Mouse (Mus musculus) erythroblast, embryonic 14.5 days (primary cell): ENCODE results near the gene Zbp1. TPM values are rescaled to one million over a fixed set of nuclear protein-coding genes. Genes with fewer than 3 reads are reported as not detected.

ENCODE experiments used
- H3K27me3 ChIP-seq: 2 replicates; pipeline ENCODE4 v1.6.1; 2012; ENCODE audit warnings: inconsistent platforms; ENCODE audit not compliant: control insufficient read depth
- H3K36me3 ChIP-seq: 2 replicates; pipeline ENCODE4 v1.6.1; 2012; ENCODE audit warnings: mild to moderate bottlenecking, inconsistent platforms; ENCODE audit not compliant: control insufficient read depth
- H3K4me1 ChIP-seq: 2 replicates; pipeline ENCODE4 v1.6.1; 2012; ENCODE audit warnings: inconsistent platforms; ENCODE audit not compliant: control insufficient read depth
- H3K4me3 ChIP-seq: replicated peaks from 2 replicates; pipeline ENCODE3; 2012; ENCODE audit warnings: moderate library complexity, mild to moderate bottlenecking, inconsistent platforms
- H3K9me3 ChIP-seq: 2 replicates; pipeline ENCODE4 v1.6.1; 2012; ENCODE audit warnings: low read length, inconsistent platforms, mixed read lengths; ENCODE audit not compliant: control insufficient read depth
- GATA1 ChIP-seq: IDR thresholded peaks from 2 replicates; pipeline ENCODE4 v1.6.1; 2012; ENCODE audit warnings: low read length, inconsistent platforms, mixed read lengths
- TAL1 ChIP-seq: IDR thresholded peaks from 3 replicates; pipeline ENCODE4 v1.6.1; 2012; ENCODE audit warnings: low read length, inconsistent platforms, mixed read lengths
- polyA plus RNA-seq: library from polyadenylated mRNA; stranded (reverse); fragments of >175 nt; gene quantifications from 2 replicates; pipeline ENCODE4 v1.2.3, GENCODE M21; 2012

The Zbp1 gene
- polyA plus RNA-seq, 1 experiment = not detected

DNA sequence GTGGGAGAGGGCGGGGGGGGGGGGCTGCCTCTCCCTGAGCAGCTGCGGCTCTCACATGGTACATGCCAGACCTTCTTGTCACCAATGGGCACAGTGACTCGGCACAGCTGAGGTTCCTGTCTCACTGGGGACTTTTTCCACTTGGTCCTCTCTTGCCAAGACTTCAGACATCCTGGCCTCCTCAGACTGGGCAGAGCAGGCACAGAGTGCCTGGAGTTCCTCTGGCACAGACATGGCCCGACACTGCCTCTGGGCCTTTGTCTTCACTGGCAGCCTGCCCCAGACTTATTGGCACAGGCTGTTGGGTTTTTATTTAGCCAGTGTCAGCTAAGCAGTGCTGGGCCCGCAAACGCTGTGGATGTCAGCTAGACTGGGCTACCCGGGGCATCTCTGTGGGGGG is 38.9 kb upstream of the Zbp1 start:
- Histone ChIP-seq H3K36me3 (no peaks in the 10 kb centered on the region), H3K9me3 (no peaks in the 10 kb centered on the region), H3K27me3 (no peaks in the 10 kb centered on the region), H3K4me1 (no peaks in the 10 kb centered on the region), H3K4me3 (no peak overlapping the region)
- no peak for TF ChIP-seq TAL1
- no peak for TF ChIP-seq GATA1

DNA sequence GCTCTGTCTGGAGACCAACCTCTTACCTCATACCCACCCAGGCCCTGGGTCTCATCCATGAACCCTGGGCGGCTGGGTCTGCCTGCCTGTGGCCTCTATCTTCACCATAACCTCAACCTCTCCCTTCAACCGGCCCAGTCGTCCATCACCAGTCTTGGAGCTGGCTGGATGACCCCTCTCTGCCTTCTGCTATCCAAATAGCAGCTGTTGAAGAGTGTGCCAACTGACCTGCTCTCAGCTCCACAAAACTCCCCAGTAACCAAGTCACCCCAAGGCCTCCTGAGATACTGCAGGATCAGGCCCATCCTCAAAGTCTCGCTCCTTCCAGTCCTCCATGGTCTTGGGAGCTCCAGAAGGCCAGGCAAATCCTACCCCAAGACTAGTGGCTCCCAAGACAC is 37.8 kb upstream of the Zbp1 start:
- no peak for TF ChIP-seq GATA1
- no peaks in the 10 kb centered on the region for H3K27me3 ChIP-seq
- H3K36me3 ChIP-seq = no peaks in the 10 kb centered on the region
- H3K4me3 ChIP-seq = no peak overlapping the region
- no peaks in the 10 kb centered on the region for H3K4me1 ChIP-seq
- H3K9me3 ChIP-seq = no peaks in the 10 kb centered on the region

DNA sequence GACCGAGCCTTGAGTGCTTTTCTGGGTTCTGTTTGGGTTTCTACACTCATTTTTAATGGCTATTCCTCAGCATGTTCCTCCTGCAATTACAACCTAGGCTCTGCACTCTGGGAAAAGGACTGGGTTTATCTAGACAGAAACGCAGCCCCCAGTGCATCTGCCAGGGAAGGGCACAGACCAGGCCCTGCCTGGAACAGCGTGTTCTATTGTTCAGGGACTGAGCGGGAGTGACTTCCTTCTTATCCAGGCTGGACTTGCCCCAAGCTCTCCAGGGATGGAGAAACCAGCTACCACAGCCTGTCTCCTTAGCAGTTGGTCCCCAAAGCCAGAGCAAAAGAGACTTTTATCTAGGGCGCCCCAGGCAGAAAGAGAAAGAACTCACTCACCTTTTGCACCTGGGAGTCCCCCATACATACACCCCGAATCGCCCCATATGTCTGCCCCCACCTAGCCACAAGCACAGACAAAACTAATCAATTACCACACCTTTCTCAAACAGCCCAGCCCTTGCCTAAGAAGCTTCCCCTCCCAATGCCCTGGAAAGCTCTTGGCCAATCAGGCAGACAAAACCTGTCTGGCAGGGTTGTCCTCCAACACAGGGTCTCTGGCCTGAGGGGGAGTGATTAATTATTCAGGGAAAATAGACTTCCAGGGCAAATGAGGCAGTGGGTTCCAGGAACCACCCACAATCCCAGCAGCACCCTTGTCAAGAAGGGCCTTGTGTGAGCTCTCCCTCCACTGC is 37.3 kb upstream of the Zbp1 start:
- Histone ChIP-seq H3K9me3 (no peaks in the 10 kb centered on the region), H3K4me3 (no peak overlapping the region), H3K4me1 (no peaks in the 10 kb centered on the region), H3K27me3 (no peaks in the 10 kb centered on the region), H3K36me3 (no peaks in the 10 kb centered on the region)
- TF ChIP-seq GATA1 = no peak
- no peak for TF ChIP-seq TAL1

DNA sequence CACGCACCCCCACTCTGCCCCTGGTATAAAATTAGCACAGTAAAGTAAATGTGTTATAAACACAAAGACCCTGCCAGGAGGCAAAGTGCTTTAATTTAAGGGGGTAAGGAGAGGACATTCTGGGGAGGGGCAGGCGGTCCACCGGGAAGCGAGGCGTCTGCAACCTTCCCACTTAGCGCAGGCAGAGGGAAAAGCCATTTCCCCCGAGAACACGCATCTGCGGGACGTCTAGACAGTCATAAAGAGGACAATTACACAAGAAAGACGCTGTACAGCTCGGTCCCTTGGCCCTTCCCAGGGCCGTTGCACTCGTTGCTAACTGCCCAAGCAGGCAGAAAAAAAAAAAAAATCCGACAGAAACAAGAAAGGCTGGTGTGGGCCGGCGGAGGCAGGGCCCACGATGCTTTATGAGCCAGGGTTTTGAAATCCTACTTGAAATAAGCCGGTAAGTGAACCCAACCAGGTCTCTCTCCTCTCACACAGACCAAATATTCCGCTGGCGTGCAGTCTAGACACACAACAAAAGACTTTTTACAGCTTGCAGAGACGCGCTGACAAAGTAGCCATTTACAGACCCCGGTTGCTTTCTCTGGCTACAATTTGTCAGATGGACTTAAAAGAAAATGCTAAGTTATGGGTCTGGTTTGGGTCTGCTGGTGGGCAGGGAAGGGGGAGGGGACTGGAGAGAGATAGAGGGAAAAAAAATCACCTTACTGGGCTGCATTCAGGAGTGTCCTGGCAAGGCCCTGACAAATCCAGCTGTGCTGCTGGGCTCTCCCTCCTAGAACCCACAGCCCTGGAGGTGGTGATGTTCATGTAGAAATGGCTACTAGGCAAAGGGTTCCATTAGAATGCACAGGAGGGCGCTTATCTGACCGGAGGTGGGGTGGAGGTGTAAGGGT is 35.3 kb upstream of the Zbp1 start:
- Histone ChIP-seq H3K9me3 (no peaks in the 10 kb centered on the region), H3K4me1 (no peaks in the 10 kb centered on the region), H3K36me3 (no peaks in the 10 kb centered on the region), H3K27me3 (no peaks in the 10 kb centered on the region), H3K4me3 (no peak overlapping the region)
- no peak for TF ChIP-seq GATA1
- TF ChIP-seq TAL1 = no peak

DNA sequence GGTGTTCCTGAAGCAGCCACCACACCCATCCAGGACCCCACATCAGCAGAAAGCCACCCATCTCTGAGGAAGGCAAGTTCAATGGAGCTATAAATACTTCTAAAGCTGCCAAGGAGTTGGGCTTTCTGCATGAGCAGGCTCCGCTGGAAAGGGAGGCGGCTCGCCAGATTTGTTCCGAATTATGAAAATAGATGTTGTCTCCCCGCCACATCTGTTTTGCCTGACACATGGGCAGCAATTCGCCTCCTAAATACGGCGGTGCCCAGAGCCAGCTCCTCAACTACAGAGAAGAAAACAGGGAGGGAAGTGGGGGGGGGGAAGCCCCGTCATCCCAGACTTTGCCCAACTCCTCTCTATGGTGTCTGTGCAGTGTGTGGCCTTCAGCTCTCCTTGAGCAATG is 33.0 kb upstream of the Zbp1 start:
- H3K36me3 ChIP-seq = no peaks in the 10 kb centered on the region
- H3K27me3 ChIP-seq = no peaks in the 10 kb centered on the region
- no peak for TF ChIP-seq GATA1
- no peak overlapping the region for H3K4me3 ChIP-seq
- no peaks in the 10 kb centered on the region for H3K9me3 ChIP-seq
- no peaks in the 10 kb centered on the region for H3K4me1 ChIP-seq

DNA sequence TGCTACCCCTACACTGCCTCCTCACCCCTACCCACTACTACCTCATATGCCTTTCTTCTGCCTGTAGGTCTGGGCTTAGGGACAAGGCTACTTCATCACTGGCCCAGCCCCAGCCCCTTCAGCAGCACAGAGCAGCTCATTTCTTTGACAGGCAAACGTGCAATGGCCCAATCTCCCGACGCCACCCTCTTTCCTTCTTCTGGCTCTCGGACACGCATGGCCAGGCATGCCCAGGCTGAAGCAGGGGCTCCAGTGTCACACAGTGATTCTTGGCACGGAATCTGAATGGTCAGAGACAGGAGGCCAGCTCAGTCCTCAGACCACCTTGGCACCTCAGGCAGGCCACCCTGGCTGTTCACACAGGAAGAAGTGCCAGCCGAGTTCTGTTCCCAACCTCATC is 32.4 kb upstream of the Zbp1 start:
- Histone ChIP-seq H3K36me3 (no peaks in the 10 kb centered on the region), H3K4me3 (no peak overlapping the region)

DNA sequence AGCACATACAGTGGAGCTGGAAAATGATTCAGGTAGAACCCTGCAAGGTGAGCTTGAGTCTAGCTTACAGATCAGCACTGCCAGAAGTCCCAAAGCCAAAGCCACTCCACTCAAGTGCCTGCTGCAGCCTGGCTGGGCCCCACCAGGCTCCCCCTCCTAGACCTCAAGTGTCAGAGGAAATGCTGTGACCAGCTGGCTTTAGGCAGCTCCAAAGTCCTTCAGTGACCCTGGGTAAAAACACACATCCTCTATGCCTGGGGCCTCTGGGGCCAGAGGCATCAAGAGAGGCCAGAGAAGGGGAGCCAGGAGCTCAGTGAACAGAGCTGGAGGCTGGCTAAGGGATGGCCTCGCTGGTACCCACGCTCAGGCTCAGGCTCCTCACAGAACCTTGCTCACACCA is 31.7 kb upstream of the Zbp1 start:
- TF ChIP-seq GATA1 (no peak), TAL1 (no peak)
- H3K4me1 ChIP-seq = no peaks in the 10 kb centered on the region
- no peak overlapping the region for H3K4me3 ChIP-seq
- H3K36me3 ChIP-seq = no peaks in the 10 kb centered on the region
- no peaks in the 10 kb centered on the region for H3K27me3 ChIP-seq
- no peaks in the 10 kb centered on the region for H3K9me3 ChIP-seq

More for the DNA sequence above, 32.4 kb upstream of the Zbp1 start:
- no peaks in the 10 kb centered on the region for H3K9me3 ChIP-seq
- TF ChIP-seq TAL1 (no peak), GATA1 (no peak)
- no peaks in the 10 kb centered on the region for H3K27me3 ChIP-seq
- no peaks in the 10 kb centered on the region for H3K4me1 ChIP-seq

DNA sequence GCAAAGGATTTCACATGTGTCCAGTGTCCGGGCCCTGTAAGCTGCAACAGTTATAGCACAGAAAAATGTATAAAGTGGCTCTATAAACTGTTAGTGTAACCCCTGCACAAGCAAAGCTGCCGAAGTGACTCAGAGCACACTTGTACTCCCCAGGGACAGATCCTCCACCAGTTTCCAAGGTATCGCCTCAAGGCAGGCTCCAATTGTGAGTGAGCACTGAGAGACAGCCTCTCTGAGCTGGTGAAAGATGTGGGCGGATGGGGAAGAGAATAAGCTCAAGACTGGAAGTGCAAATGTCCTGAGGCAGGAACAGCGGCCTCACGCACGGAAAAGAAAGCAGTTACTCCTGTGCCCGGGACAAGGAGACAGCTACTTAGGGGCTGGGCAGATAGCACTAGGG is 31.2 kb upstream of the Zbp1 start:
- Histone ChIP-seq H3K27me3 (no peaks in the 10 kb centered on the region), H3K4me1 (no peaks in the 10 kb centered on the region), H3K4me3 (no peak overlapping the region), H3K36me3 (no peaks in the 10 kb centered on the region), H3K9me3 (no peaks in the 10 kb centered on the region)
- no peak for TF ChIP-seq TAL1
- TF ChIP-seq GATA1 = no peak

DNA sequence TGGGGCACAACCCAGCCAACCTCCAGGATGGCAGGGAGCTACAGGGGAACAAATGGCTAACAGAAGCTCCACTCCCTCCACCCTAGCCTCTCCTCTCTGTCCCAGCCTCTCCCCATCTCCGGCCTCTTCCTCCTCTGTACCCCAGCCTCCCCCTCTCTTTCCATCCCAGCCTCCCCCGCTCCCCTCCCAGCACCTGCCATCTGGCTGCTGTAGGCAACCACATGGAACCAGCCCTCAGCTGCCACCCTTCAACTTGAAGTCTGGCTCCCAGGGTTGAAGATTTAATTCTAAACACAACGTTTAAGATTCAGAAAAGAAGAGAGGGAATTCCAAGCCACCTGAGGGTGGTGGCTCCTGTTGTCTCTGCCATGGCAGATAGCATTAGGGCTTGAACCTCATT is 30.7 kb upstream of the Zbp1 start:
- H3K4me1 ChIP-seq = no peaks in the 10 kb centered on the region
- no peaks in the 10 kb centered on the region for H3K9me3 ChIP-seq
- H3K4me3 ChIP-seq = no peak overlapping the region
- H3K36me3 ChIP-seq = no peaks in the 10 kb centered on the region
- no peaks in the 10 kb centered on the region for H3K27me3 ChIP-seq
- TF ChIP-seq GATA1 (no peak), TAL1 (no peak)
